Mouse (Mus musculus) stomach, postnatal 0 days (tissue): ENCODE measurements around the gene Gm19426. TPM values are rescaled to one million over a fixed set of nuclear protein-coding genes. Genes with fewer than 3 reads are reported as not detected.
"Not testable (repeated sequence)": the region's sequence is repeated elsewhere in the genome, so short reads cannot be mapped to it uniquely, and the experiment has no call there.

Source experiments
- ATAC-seq: fragments of 200-750 bp; cut with Nextera tagmentation; 2 replicates; pipeline ENCODE4 v1.8.0; 2017; ENCODE audit not compliant: low FRiP score, low TSS enrichment
- DNase-seq: peaks from one replicate; pipeline ENCODE4 v3.0.0-alpha.2; 2016; ENCODE audit warnings: low spot score
- H3K27ac ChIP-seq: fragments of 300-500 bp; sonication (generic); replicated peaks from 2 replicates; pipeline ENCODE4 v1.5.1; 2014; ENCODE audit warnings: mild to moderate bottlenecking, control low read depth
- H3K27me3 ChIP-seq: fragments of 300-500 bp; sonication (generic); 2 replicates; pipeline ENCODE4 v1.6.1; 2014; ENCODE audit warnings: low read length; ENCODE audit not compliant: control insufficient read depth, insufficient read depth
- H3K36me3 ChIP-seq: fragments of 300-500 bp; sonication (generic); 2 replicates; pipeline ENCODE4 v1.6.1; 2014; ENCODE audit warnings: low read length, mixed read lengths; ENCODE audit not compliant: control insufficient read depth, insufficient read depth
- H3K4me1 ChIP-seq: fragments of 300-500 bp; sonication (generic); replicated peaks from 2 replicates; pipeline ENCODE4 v1.6.1; 2014; ENCODE audit warnings: antibody characterized with exemption; ENCODE audit not compliant: control insufficient read depth, insufficient read depth
- H3K4me2 ChIP-seq: fragments of 300-500 bp; sonication (generic); replicated peaks from 2 replicates; pipeline ENCODE4 v1.6.1; 2014; ENCODE audit warnings: low read depth, mild to moderate bottlenecking, control low read depth, moderate library complexity
- H3K4me3 ChIP-seq: fragments of 300-500 bp; sonication (generic); 2 replicates; pipeline ENCODE4 v1.5.1; 2014; ENCODE audit warnings: low read depth, low read length, control low read depth
- H3K9ac ChIP-seq: fragments of 300-500 bp; sonication (generic); 2 replicates; pipeline ENCODE4 v1.6.1; 2014; ENCODE audit warnings: mild to moderate bottlenecking, low read length, control low read depth, mixed read lengths
- H3K9me3 ChIP-seq: fragments of 300-500 bp; sonication (generic); 2 replicates; pipeline ENCODE4 v1.6.1; 2016; ENCODE audit warnings: low read length; ENCODE audit not compliant: control insufficient read depth
- CTCF ChIP-seq: IDR thresholded peaks from 2 replicates; pipeline ENCODE4 v1.5.1; 2016; ENCODE audit warnings: antibody characterized with exemption, low read depth, mild to moderate bottlenecking, moderate library complexity
- EP300 ChIP-seq: optimal IDR thresholded peaks from 2 replicates; pipeline ENCODE3; 2016; ENCODE audit warnings: antibody characterized with exemption
- WGBS: fragments of 180-500 bp; shearing (Covaris S2); extraction: QIAGEN DNeasy Blood & Tissue Kit; methylation state at CpG from one replicate; pipeline ENCODE4 v1.1.7; 2014; 5-methylcytosine and 5-hydroxymethylcytosine counted together
- polyA plus RNA-seq: library from polyadenylated mRNA; unstranded; fragments of >200 nt; fragmentation: Nextera tagmentation; extraction: Ambion mirVana; gene quantifications from 2 replicates; pipeline ENCODE4 v1.2.1, GENCODE M21; 2015

The Gm19426 gene
- polyA plus RNA-seq, 1 experiment from 2014 or later = 3.8 TPM

DNA sequence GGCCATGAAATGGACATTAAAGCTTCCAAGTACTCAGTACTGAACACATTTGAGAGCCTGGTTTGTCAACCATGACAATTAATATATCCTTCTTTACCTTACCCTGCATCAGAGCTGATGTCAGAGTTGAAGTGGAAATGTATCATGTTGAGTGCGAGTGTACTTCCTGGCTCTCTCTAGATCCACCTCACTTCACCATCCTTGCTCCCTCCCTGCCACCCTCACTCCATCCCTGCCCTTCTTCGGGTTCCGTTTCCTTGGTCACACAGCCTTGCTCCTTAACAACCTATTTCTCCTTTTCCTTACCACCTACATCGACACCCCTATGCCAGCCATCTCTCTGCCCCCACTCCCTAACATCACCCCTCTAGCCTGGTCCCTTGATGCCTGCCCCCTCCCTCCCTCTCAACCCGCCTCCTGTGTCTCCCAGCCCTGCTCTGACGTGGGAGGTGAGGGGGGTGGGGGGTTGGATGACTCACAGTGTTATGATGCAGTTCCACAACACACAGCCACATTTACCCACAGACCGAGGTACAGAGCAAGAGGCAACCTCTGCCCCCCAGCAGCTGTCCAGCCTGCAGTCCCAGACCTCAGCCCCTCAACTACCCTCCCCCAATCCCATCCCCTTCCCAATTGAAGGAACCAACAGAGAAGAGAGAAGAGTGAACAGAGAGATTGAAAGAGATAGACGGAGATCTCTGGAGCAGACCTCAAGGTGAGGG, 9.7 kb downstream of the Gm19426 start, which contains the start of gene Ypel4:
Ypel4 (plus strand) TSS at position 480 of the 722 bp plus-strand sequence.
- H3K9me3 ChIP-seq = no peaks in the 10 kb centered on the region
- peak within 1 kb of the TSS; percentile 54 for H3K4me2 ChIP-seq
- no peak for TF ChIP-seq EP300
- no peak for TF ChIP-seq CTCF
- peaks cover 5% of the 10 kb centered on the region for H3K4me1 ChIP-seq
- peak; percentile 63 for DNase-seq
- H3K9ac ChIP-seq = peak within 1 kb of the TSS; percentile 32
- H3K27me3 ChIP-seq = 0 out of 2 replicates have a peak, but pooled peaks cover 2% of the 10 kb centered on the region
- under 1% methylated on average over 8 of the region's 8 CpGs for WGBS
- H3K36me3 ChIP-seq = no peaks in the 10 kb centered on the region
- peak within 1 kb of the TSS; percentile 32 for H3K4me3 ChIP-seq
- 0 out of 2 replicates have a peak within 1 kb of the TSS, but pooled peaks have one; percentile 24 for H3K27ac ChIP-seq
- ATAC-seq = peak; percentile 67; the same call in 1 of the 2 replicates

DNA sequence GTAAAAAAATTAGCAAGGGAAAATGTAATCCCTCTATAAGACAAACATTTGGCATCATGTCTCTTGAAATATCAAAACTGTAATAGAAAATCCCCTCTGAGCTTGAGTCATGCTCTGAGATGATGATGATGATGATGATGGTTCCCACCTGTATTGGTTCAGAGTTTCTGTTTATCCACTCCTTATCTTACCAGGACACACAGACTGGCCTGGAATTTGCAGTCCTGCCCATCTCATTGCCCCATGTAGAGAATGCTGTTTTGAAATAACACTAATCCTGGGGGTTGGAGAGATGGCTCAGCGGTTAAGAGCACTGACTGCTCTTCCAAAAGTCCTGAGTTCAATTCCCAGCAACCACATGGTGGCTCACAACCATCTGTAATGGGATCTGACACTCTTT, 11.1 kb downstream of the Gm19426 start:
- H3K27ac ChIP-seq = no peak overlapping the region
- ATAC-seq = no peak
- DNase-seq = no peak
- TF ChIP-seq EP300 (no peak), CTCF (no peak)
- 62% methylated on average over 1 of the region's 1 CpGs for WGBS
- H3K4me1 ChIP-seq = peaks cover 3% of the 10 kb centered on the region; the same call in 1 of the 2 replicates
- H3K9me3 ChIP-seq = no peaks in the 10 kb centered on the region
- no peaks in the 10 kb centered on the region for H3K36me3 ChIP-seq
- no peak overlapping the region for H3K4me2 ChIP-seq
- H3K9ac ChIP-seq = no peak overlapping the region
- no peak overlapping the region for H3K4me3 ChIP-seq
- H3K27me3 ChIP-seq = 0 out of 2 replicates have a peak, but pooled peaks cover 2% of the 10 kb centered on the region

DNA sequence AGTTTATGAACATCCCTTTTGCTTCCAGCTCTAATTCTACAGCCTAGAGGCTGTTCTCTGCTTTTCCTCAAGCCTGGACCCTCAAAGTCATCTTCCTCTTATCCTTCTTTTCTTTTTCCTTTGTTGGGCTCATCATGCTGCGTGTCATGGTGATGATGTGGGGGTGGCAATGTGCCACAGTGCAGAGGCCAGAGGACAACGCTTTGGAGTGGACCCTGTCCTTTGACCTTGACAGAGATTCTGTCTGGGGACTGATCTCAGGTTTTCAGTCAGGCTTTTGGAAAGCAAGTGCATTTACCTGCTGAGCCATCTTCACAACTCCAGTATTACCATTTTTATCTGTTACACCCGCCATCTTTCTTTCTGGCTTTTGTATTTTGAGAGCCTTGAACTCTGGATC, 12.2 kb downstream of the Gm19426 start:
- Histone ChIP-seq H3K27ac (no peak overlapping the region), H3K27me3 (0 out of 2 replicates have a peak, but pooled peaks cover 2% of the 10 kb centered on the region), H3K4me1 (peaks cover under 1% of the 10 kb centered on the region; the same call in 1 of the 2 replicates), H3K9ac (no peak overlapping the region), H3K36me3 (no peaks in the 10 kb centered on the region), H3K9me3 (no peaks in the 10 kb centered on the region), H3K4me3 (no peak overlapping the region), H3K4me2 (no peak overlapping the region)
- DNase-seq = no peak
- 72% methylated on average over 3 of the region's 3 CpGs for WGBS
- TF ChIP-seq EP300 (no peak), CTCF (no peak)
- ATAC-seq = no peak

DNA sequence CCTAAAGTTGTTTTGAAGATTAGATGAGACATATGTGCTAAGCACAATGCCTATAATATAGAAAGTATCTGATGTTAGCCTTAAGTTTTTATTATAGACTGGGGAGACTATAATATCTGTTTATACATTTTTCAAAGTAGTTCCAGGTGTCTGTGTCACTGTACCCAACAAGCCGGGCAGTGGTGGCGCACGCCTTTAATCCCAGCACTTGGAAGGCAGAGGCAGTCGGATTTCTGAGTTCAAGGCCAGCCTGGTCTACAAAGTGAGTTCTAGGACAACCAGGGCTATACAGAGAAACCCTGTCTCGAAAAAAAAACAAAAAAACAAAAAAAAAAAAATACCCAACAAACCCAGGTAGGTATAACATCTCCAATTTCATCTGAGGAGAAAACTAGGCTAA, 15.3 kb downstream of the Gm19426 start:
- H3K9me3 ChIP-seq, H3K4me2 ChIP-seq, H3K27me3 ChIP-seq, H3K4me1 ChIP-seq, H3K9ac ChIP-seq, ATAC-seq, DNase-seq, H3K27ac ChIP-seq, H3K36me3 ChIP-seq, H3K4me3 ChIP-seq: not testable (repeated sequence)
- WGBS = 81% methylated on average over 5 of the region's 5 CpGs

DNA sequence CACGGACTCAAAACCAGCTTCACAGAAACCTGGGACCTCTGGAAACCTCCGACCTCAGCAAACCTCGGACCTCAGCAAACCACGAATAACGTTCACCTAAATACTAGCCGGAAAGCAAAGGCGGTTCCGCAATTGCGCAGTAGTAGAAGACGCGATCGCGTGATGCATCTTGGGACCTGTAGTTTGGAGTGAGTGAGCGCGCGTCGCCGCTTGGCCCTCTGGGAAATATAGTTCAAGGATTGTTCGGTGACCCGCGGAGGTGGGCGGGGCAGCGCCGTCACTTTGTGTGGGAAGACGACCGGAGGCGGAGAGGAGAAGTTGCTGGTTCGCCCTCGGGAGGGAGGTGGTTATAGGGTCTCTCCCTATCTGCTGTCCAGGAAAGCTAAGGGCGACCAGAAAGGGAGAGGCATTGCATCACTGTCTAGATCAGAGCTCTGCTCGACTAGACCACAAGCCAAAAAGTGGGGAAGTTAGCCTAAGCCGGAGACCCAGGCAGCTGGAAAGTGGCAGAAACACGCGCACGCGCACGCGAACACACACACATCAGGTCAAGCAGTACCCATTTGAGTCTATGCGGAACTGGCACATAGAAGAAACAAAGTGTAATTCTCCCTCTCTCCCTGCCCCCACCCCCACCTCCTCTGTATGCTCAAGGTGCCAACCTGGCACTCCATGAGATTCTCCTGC, 16.1 kb downstream of the Gm19426 start, which contains the start of gene Clp1:
Clp1 (minus strand) TSS at position 179 of the 687 bp plus-strand sequence.
- H3K9me3 ChIP-seq = no peaks in the 10 kb centered on the region
- H3K27ac ChIP-seq = peak within 1 kb of the TSS; percentile 89
- TF ChIP-seq CTCF (0 out of 2 replicates have a peak, but pooled peaks have one; percentile 2), EP300 (no peak)
- H3K4me1 ChIP-seq = 0 out of 2 replicates have a peak, but pooled peaks cover 2% of the 10 kb centered on the region
- ATAC-seq (peak; percentile 98), DNase-seq (peak; percentile 98)
- H3K36me3 ChIP-seq = peaks cover 6% of the 10 kb centered on the region
- H3K27me3 ChIP-seq = no peaks in the 10 kb centered on the region
- peak within 1 kb of the TSS; percentile 61 for H3K9ac ChIP-seq
- under 1% methylated on average over 39 of the region's 39 CpGs for WGBS
- peak within 1 kb of the TSS; percentile 74 for H3K4me2 ChIP-seq
- peak within 1 kb of the TSS; percentile 63 for H3K4me3 ChIP-seq
